Mouse (Mus musculus) lung, embryonic 16.5 days (tissue): Measurements from ENCODE around the gene Rab43. TPM values are rescaled to one million over a fixed set of nuclear protein-coding genes. Genes with fewer than 3 reads are reported as not detected.

Experiments
- ATAC-seq: fragments of 200-750 bp; cut with Nextera tagmentation; 2 replicates; pipeline ENCODE4 v1.8.0; 2017; ENCODE audit warnings: low read depth, mild to moderate bottlenecking, moderate library complexity
- H3K27ac ChIP-seq: fragments of 300-500 bp; sonication (generic); 2 replicates; pipeline ENCODE4 v1.5.1; 2014; ENCODE audit warnings: mild to moderate bottlenecking, control low read depth, low read length
- H3K27me3 ChIP-seq: fragments of 300-500 bp; sonication (generic); 2 replicates; pipeline ENCODE4 v1.6.1; 2014; ENCODE audit warnings: low read depth, low read length, mixed read lengths; ENCODE audit not compliant: control insufficient read depth, insufficient read depth
- H3K36me3 ChIP-seq: fragments of 300-500 bp; sonication (generic); 2 replicates; pipeline ENCODE4 v1.6.1; 2014; ENCODE audit warnings: low read length; ENCODE audit not compliant: control insufficient read depth, insufficient read depth
- H3K4me1 ChIP-seq: fragments of 300-500 bp; sonication (generic); replicated peaks from 2 replicates; pipeline ENCODE4 v1.6.1; 2014; ENCODE audit warnings: low read length, mixed read lengths; ENCODE audit not compliant: control insufficient read depth, insufficient read depth
- H3K4me2 ChIP-seq: fragments of 300-500 bp; sonication (generic); 2 replicates; pipeline ENCODE4 v1.6.1; 2014; ENCODE audit warnings: low read depth, low read length, control low read depth
- H3K4me3 ChIP-seq: fragments of 300-500 bp; sonication (generic); 2 replicates; pipeline ENCODE4 v1.5.1; 2014; ENCODE audit warnings: mild to moderate bottlenecking, low read length, control low read depth
- H3K9ac ChIP-seq: fragments of 300-500 bp; sonication (generic); 2 replicates; pipeline ENCODE4 v1.6.1; 2014; ENCODE audit warnings: low read length, control low read depth
- H3K9me3 ChIP-seq: fragments of 300-500 bp; sonication (generic); 2 replicates; pipeline ENCODE4 v1.6.1; 2016; ENCODE audit warnings: low read length; ENCODE audit not compliant: control insufficient read depth
- WGBS: fragments of 180-500 bp; shearing (Covaris S2); extraction: QIAGEN DNeasy Blood & Tissue Kit; methylation state at CpG from one replicate; pipeline ENCODE4 v1.1.7; 2014; 5-methylcytosine and 5-hydroxymethylcytosine counted together
- polyA plus RNA-seq: library from polyadenylated mRNA; unstranded; fragments of >200 nt; fragmentation: Nextera tagmentation; extraction: Ambion mirVana; gene quantifications from 2 replicates; pipeline ENCODE4 v1.2.1, GENCODE M21; 2015

Gene Rab43
- polyA plus RNA-seq, 1 experiment from 2014 or later, result 13.1 TPM

DNA sequence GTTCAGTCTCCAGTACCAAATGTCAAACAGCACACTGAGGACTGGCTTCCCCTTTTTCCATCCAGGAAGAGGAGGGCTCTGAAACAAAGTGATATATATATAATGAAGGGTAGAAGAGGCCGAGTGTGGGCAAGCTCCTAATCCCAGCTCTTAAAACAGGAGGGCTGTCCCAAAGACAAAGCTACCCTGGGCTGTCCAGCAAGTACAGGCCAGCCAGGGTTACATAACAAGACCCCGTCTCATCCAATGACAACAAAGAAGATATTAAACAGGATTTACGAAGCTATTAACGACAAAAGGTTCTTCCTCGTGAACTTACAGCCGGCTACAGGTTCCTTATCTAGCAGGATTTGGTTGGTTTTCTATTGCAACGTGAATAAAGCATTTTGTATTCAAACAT is 7.1 kb downstream of the Rab43 start:
- no peak overlapping the region for H3K9ac ChIP-seq
- no peak for ATAC-seq
- no peaks in the 10 kb centered on the region for H3K27me3 ChIP-seq
- no peak overlapping the region for H3K4me2 ChIP-seq
- no peak overlapping the region for H3K27ac ChIP-seq
- 73% methylated on average over 7 of the region's 7 CpGs for WGBS
- no peaks in the 10 kb centered on the region for H3K9me3 ChIP-seq
- no peak overlapping the region for H3K4me3 ChIP-seq
- H3K4me1 ChIP-seq, result peaks cover 10% of the 10 kb centered on the region
- 0 out of 2 replicates have a peak, but pooled peaks cover 2% of the 10 kb centered on the region for H3K36me3 ChIP-seq

DNA sequence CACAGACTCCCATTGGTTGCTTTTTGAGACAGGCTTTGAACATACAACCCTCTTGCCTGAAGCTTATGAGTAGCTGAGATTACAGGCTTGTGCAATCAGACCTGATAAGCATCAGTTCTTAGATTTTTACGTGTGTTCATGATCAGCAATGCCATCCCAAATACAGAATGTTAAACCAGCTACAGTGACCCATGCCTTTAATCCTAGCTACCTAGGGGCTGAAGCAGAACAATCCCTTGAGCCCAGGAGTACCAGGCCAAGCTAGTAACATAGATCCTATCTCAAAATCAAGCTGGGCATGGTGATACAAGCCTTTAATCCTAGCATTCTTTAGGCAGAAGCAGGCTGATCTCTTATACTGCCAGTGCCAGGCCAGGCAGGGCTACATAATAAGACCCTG is 7.9 kb downstream of the Rab43 start:
- Histone ChIP-seq H3K27ac (no peak overlapping the region), H3K4me2 (no peak overlapping the region), H3K36me3 (0 out of 2 replicates have a peak, but pooled peaks cover 2% of the 10 kb centered on the region), H3K9ac (no peak overlapping the region), H3K9me3 (no peaks in the 10 kb centered on the region), H3K4me3 (no peak overlapping the region), H3K4me1 (peaks cover 4% of the 10 kb centered on the region; the same call in 1 of the 2 replicates), H3K27me3 (no peaks in the 10 kb centered on the region)
- 79% methylated on average over 1 of the region's 1 CpGs for WGBS
- ATAC-seq, result no peak

GRCm38 (mm10) chr6:87802462-87802861 is 9.5 kb downstream of the Rab43 start:
- Histone ChIP-seq H3K4me1 (no peaks in the 10 kb centered on the region), H3K27ac (no peak overlapping the region), H3K4me2 (no peak overlapping the region), H3K36me3 (0 out of 2 replicates have a peak, but pooled peaks cover 2% of the 10 kb centered on the region), H3K9ac (no peak overlapping the region), H3K4me3 (no peak overlapping the region), H3K9me3 (no peaks in the 10 kb centered on the region), H3K27me3 (no peaks in the 10 kb centered on the region)
- ATAC-seq, result no peak
- WGBS, result 78% methylated on average over 7 of the region's 7 CpGs

GRCm38 (mm10) chr6:87799576-87799975 is 12.4 kb downstream of the Rab43 start:
- Histone ChIP-seq H3K4me3 (no peak overlapping the region), H3K9me3 (no peaks in the 10 kb centered on the region), H3K36me3 (0 out of 2 replicates have a peak, but pooled peaks cover 2% of the 10 kb centered on the region), H3K27ac (no peak overlapping the region), H3K9ac (no peak overlapping the region), H3K4me2 (no peak overlapping the region), H3K27me3 (no peaks in the 10 kb centered on the region), H3K4me1 (no peaks in the 10 kb centered on the region)
- no peak for ATAC-seq
- WGBS, result 79% methylated on average over 6 of the region's 6 CpGs

DNA sequence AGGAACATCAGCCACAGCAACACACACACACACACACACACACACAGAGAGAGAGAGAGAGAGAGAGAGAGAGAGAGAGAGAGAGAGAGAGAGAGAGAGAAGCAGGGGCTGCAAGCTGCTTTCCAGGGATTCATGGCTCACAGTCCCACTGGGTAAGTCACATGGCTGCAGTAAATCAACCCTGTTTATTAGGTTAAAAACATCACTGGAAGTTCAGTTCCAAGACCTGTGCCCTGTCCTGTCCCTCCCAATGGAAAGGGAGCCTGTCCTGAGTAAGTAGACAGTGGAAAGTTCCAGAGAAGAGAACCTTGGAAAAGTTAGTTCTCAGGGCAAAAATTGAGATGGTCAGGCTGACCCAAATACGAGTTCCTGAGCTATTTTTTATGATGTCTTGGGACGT is 14.6 kb downstream of the Rab43 start:
- H3K4me1 ChIP-seq, result no peaks in the 10 kb centered on the region
- H3K36me3 ChIP-seq, result peaks cover 5% of the 10 kb centered on the region
- no peak overlapping the region for H3K9ac ChIP-seq
- H3K4me2 ChIP-seq, result no peak overlapping the region
- H3K27ac ChIP-seq, result no peak overlapping the region
- no peak overlapping the region for H3K4me3 ChIP-seq
- ATAC-seq, result no peak
- no peaks in the 10 kb centered on the region for H3K27me3 ChIP-seq
- WGBS, result 27% methylated on average over 2 of the region's 2 CpGs
- no peaks in the 10 kb centered on the region for H3K9me3 ChIP-seq

DNA sequence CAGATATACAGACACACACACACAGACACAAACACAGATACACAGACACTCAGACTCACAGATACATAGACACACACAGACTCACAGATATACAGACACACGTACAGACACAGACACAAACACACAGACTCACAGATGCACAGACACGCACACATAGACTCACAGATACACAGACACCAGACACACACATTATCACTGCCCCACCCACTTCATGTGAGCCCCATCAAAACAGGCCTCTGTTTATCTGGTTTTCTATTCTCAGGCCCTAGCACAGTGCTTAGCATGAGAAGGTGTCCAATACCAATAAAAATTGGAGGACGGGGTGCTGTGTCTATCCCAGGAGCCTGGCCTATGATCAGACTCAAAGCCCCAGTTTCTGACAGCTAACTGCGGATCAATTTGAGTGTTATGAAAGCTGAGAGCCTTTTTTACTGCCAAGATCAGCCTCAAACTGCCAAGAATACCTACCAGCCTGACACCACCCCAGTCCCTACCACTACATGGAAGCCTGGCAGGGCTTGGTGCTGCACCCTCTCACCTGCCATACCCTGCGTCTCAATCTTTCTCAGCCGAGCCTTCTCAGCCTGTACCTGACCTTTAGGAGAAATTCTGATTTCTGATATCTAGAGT is 15.6 kb downstream of the Rab43 start:
- peaks cover 9% of the 10 kb centered on the region for H3K36me3 ChIP-seq
- 85% methylated on average over 6 of the region's 6 CpGs for WGBS

DNA sequence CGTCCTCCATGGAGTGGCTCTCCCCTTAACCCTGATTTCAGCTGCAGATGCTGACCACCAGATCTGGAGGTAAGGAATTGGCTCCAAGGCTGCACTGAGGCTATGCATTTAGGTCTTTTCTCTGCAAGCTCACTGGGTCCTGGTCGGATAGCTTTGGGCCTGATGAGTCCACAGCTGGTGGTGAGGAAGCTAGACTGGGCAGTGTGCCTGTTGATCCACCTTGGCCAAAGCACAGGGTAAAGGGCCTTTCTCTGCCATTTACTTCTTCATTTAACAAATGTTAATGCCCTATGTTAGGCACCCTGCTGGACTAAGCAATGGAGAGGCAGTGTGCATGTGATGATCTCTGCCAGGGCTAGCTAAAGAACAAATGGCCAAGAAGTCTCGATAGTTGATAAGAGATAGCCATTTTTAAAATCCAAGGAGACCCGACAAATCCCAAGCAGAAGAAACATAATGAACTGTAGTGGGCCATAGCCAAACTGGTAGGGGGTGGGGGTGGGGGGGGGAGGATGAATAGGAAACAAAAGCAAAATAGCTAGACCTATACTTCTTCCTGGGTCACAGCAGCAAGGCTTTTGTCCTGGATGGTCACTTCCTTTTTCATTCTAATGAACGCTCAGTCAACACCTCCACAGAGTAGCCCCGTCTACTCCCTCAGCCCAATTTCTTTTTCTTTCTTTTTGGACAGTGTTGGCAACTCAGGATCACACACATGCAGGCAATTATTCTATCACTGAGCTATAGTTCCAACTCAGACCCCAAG is 16.4 kb downstream of the Rab43 start:
- WGBS, result 73% methylated on average over 6 of the region's 6 CpGs
- no peaks in the 10 kb centered on the region for H3K9me3 ChIP-seq
- H3K27ac ChIP-seq, result no peak overlapping the region
- H3K4me1 ChIP-seq, result no peaks in the 10 kb centered on the region
- no peak for ATAC-seq
- H3K9ac ChIP-seq, result no peak overlapping the region
- H3K4me3 ChIP-seq, result no peak overlapping the region
- peaks cover 9% of the 10 kb centered on the region for H3K36me3 ChIP-seq
- no peaks in the 10 kb centered on the region for H3K27me3 ChIP-seq
- no peak overlapping the region for H3K4me2 ChIP-seq

More for the DNA sequence above, 15.6 kb downstream of the Rab43 start:
- Histone ChIP-seq H3K4me1 (no peaks in the 10 kb centered on the region), H3K9me3 (no peaks in the 10 kb centered on the region), H3K27me3 (no peaks in the 10 kb centered on the region), H3K9ac (no peak overlapping the region), H3K4me3 (no peak overlapping the region), H3K27ac (no peak overlapping the region), H3K4me2 (no peak overlapping the region)
- no peak for ATAC-seq

GRCm38 (mm10) chr6:87793821-87794510 is 18.0 kb downstream of the Rab43 start:
- peaks cover 7% of the 10 kb centered on the region for H3K4me1 ChIP-seq
- no peak for ATAC-seq
- no peak overlapping the region for H3K9ac ChIP-seq
- no peak overlapping the region for H3K4me3 ChIP-seq
- H3K27me3 ChIP-seq, result no peaks in the 10 kb centered on the region
- H3K9me3 ChIP-seq, result no peaks in the 10 kb centered on the region
- peaks cover 9% of the 10 kb centered on the region for H3K36me3 ChIP-seq
- no peak overlapping the region for H3K27ac ChIP-seq
- WGBS, result 90% methylated on average over 10 of the region's 10 CpGs
- no peak overlapping the region for H3K4me2 ChIP-seq

DNA sequence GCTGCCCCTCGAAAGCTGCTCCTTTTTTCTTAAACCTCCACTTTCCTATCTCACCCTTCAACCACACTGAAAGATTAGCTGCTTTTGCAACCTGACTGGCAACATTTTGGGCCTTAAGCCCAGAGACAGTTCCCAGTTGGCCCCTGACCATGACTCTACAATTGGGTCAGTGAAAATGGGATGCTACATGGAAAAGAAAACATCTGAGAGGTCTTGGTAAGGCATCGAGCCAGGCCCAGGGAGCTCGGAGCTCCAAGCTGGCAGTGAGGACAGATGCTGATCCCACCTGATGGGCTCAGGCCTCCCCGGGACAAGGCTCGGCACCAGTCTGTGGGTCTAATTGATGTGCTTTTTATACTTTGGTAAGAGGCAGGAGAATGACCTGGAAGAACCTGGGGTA is 20.1 kb downstream of the Rab43 start:
- H3K9ac ChIP-seq, result no peak overlapping the region
- no peak overlapping the region for H3K4me2 ChIP-seq
- WGBS, result 86% methylated on average over 5 of the region's 5 CpGs
- peaks cover 12% of the 10 kb centered on the region for H3K4me1 ChIP-seq
- H3K27ac ChIP-seq, result no peak overlapping the region
- H3K9me3 ChIP-seq, result no peaks in the 10 kb centered on the region
- H3K27me3 ChIP-seq, result no peaks in the 10 kb centered on the region
- no peak for ATAC-seq
- peaks cover 9% of the 10 kb centered on the region for H3K36me3 ChIP-seq
- no peak overlapping the region for H3K4me3 ChIP-seq
